Mouse (Mus musculus) 3T3-L1 (cell line): Measurements from ENCODE around the gene Gm29564.
"Not testable (repeated sequence)": the region's sequence is repeated elsewhere in the genome, so short reads cannot be mapped to it uniquely, and the experiment has no call there.

Experiments
- DNase-seq: peaks from one replicate; pipeline ENCODE4 v3.0.0-alpha.2; 2015; ENCODE audit warnings: low read depth, low spot score

Gm29564 gene

DNA sequence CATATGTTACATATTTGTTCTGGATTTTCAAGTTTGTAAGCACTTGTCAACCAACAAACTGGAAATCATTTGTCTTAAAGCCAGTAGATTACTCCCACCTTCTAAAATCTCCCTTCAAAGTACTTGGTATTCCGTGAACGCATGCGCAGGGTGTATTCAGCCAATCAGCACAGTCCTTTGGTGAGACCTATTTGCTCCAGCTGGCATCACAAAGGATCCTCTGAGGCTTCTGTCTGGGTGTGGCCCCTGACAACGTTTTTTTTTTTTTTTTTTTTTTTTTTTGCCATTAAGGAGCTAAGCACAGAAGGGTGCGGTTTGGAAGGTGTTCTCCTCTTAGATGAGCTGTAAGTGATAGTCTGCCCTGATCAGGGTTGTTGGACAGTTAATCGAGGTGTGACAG lies at the start of gene Gm29564:
Gene Gm29564, plus strand, starts transcription at position 301 of the 400 bp plus-strand sequence.
- not testable (repeated sequence) for DNase-seq
